Mouse (Mus musculus) megakaryocyte progenitor cell, adult 5-6 weeks (primary cell): ENCODE data around the gene Txndc11. TPM values are rescaled to one million over a fixed set of nuclear protein-coding genes. Genes with fewer than 3 reads are reported as not detected.

Source experiments
- ATAC-seq: replicated peaks from 2 replicates; pipeline ENCODE4 v1.8.0; 2016; ENCODE audit warnings: mild to moderate bottlenecking, moderate TSS enrichment, inconsistent platforms; ENCODE audit not compliant: poor library complexity
- total RNA-seq, 2 experiments: library from RNA; stranded (forward) in 1 of 2; stranded (reverse) in 1 of 2; fragments of 157-497, 149-512 nt in 1 of 2; fragments of 200-1000 nt in 1 of 2; gene quantifications; 2 replicates each; pipeline versions ENCODE4 v1.2.3 to v1.2.4; 2015 to 2017

Txndc11 gene
- total RNA-seq, 2 experiments from 2014 or later: 36.1 to 55.9 TPM

- peak; percentile 93 for ATAC-seq
Measured at GRCm38 (mm10) chr16:11066029-11066832, 68.2 kb downstream of the Txndc11 start, which contains the start of gene Litaf. Gene Litaf, minus strand, starts transcription at chr16:11066157.

DNA sequence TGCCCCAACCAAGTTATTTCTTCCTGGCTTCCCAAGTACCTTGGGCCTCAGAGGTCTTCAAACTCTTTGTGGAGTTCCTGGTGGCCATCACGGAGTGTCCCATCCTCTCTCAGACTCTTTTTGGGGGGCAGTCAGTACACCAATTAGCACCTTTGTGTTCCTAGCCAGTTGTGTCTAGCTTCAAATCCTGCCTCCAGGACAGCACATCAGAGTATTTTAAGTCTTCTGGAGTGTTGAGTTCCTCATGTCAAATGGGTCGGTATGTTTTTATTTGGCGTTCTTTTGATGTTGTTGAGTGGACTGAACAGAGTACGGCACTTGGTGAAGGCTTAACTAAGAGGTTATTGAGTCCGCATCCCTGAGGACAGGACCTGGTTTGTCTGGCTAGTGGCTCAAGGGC lies 69.0 kb downstream of the Txndc11 start:
- no peak for ATAC-seq

- no peak for ATAC-seq
Measured at GRCm38 (mm10) chr16:11064742-11065141, 69.7 kb downstream of the Txndc11 start.

DNA sequence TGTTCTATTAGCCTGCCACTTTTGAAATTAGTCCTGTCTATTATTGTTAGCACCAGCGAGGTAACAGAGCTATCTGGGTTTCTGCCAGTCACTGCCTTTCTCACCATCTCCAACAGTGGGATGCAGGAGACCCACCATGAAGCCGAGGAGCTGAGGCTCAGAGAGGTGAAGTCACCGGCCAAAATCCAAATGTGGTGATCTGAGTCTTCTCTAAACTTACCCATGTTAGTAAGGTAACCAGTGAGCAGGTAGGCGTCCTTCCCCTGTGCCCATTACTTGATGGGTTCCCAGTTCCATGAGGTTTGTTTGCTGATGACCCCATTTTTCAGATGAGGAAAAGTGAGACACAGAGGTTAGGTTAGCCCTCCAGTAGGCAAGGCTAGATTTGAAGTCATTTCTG lies 70.1 kb downstream of the Txndc11 start:
- no peak for ATAC-seq

DNA sequence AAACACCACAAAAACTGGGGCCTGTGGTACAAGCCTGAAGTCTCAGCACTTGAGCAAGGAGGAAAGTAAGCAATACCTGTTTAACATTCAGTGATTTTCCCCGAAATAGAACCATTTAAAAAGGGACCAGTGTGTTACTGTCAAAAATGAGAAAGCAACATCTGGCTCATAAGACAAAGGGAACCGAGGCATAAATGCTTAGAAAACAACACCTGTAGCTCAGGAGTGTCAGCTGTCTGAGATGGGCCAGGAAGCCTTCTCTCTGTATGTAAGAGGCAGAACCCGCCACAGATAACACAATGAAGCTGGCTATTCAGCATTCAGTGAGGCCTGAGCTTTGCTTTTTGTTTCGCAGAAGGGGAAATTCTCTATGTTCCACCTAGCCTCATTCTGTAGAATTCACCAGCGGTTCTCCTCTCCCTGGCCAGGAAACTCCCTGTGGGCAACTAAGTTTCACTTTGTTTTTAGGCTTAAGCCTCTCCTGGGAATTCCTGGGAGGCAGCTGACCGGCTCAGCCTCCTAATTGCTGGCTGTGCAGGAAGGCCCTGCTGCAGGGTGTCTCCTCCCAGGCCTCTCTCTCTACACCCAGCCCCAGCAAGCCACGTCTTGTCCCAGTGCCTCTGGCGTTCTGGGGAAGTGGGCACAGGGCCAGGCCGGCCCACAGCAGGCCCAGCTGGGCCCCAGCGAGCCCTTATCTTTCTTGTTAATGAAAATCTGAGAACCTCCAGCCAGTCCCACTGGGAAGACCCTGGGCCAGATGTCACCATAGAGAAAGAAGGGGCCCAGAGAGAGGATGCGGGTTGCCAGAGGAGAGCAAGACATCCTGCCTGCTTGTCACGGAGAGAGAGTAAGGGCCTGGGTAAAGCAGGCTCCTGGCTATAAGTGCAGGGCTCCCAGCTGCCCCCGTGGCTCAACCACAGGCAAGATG lies 71.4 kb downstream of the Txndc11 start:
- ATAC-seq: peak; percentile 42

DNA sequence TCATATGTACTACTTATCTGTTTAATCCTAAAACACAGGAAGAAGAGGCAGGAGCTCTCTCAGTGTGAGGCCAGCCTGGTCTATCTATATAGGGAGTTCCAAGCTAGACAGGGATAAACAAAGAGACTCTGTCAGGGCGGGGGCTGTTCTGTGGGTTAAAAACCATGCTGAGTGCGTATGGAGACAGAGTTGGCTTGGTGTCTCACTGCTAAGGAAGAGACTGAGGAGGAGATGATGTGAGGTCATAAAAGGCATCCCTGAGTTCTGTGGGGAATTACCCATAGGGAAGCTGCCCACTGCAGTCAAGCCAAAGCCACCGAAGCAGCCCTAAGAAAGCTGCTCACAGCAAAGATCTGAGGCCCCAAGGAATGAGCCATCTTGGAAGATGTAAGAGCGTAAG lies 73.8 kb downstream of the Txndc11 start, which contains the start of gene Snn:
Gene Snn (plus strand): TSS at position 301 of the 400 bp plus-strand sequence.
- ATAC-seq: no peak

DNA sequence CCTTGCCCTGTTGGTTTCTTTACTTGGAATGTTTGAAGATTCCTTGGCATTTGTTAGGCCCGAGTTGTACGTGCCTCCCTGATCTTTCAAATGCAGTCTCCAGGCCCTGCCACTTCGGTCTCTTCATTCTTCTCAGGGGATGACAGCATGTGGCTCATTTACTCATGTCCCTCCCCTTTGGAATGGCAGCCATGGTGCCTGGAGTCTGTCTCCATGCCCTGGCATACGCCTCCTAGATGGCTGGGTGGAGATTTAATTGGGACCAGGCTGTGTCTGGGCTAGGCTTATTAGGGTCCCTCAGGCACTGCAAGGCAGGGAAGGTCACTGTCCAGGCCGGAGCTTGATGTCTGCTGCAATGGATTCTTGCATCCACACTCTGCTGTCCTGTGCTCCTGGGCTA lies 78.5 kb downstream of the Txndc11 start:
- no peak for ATAC-seq

DNA sequence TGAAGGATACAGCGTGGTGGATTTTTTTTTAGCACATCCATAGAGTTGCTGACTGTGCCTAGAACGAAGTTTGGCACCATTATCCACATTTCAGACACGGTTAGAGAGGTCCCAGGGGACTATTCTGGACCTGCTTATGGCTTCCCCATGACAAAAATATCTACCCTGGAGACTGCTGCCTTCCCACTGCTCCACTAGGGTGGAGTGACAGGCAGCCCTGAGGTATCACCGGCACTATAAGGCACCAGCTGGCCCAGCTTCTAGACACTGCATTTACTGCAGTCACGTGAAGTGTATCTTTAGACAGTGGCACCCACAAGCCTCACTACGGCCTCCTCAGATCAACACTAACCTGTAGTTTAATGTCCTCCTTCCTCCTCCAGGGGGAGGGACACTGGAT lies 79.6 kb downstream of the Txndc11 start:
- ATAC-seq: no peak

DNA sequence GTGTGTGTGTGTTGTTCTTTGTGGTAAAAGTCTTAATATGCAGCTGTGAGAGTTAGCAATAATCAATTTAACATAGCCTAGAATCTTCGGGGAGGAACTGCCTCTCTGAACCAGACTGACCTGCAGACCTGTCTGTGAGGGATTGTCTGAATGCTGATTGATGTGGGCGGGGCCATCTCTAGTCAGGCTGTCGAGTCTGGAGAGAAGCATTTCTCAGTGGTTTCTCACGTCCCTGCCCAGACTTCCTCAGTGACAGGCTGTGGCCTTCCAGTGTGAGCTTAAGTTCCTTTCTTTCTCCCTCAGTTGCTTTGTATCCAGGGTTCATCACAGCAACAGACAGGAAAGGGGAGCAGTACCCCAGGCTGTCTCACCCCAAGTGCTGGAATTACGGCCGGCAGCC lies 80.0 kb downstream of the Txndc11 start:
- ATAC-seq: peak; percentile 54

DNA sequence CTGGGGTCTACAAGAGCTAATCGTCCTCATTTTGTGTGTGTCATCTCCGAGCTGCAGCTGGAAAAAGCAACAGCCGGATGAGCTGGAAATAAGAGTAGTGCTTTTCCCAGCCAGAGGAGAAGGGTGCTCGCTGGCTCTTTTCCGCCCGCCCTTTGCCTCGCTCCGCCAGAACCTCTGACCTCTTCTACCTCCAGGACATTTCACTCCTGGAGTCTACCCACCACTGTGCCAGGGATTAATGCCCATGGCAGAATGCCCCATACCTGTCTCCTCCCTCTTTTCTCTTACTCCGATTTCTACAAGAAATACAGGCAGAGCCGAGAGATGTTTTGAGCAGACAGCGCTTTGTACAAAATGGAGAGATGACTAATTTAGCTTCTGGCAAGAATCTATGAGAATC lies 83.3 kb downstream of the Txndc11 start:
- no peak for ATAC-seq

- no peak for ATAC-seq
Measured at GRCm38 (mm10) chr16:11050226-11050625, 84.2 kb downstream of the Txndc11 start.

- ATAC-seq: no peak
Measured at GRCm38 (mm10) chr16:11047130-11047529, 87.3 kb downstream of the Txndc11 start.

- ATAC-seq: no peak
Measured at GRCm38 (mm10) chr16:11046437-11046836, 88.0 kb downstream of the Txndc11 start.

GRCm38 (mm10) chr16:11043239-11043638 lies 91.2 kb downstream of the Txndc11 start:
- ATAC-seq: no peak

DNA sequence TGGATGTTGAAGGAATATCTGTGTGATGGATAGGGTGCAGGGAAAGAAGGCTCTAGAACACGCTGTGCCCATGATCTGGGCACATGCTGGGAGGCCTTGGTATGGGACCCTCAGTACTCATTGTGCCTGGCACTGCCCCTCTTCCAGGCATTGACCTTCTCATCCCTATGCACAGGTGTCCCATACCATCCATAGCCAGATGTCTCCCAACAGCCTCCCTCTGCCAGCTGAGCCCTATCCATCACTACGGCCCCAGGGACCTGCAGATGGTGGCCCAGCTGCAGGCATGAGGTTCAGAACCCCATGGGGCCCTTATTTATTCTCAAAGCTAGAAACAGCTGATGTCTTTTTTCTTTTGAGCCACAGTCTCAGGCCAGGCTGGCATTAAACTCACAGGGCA lies 93.8 kb downstream of the Txndc11 start:
- ATAC-seq: no peak

DNA sequence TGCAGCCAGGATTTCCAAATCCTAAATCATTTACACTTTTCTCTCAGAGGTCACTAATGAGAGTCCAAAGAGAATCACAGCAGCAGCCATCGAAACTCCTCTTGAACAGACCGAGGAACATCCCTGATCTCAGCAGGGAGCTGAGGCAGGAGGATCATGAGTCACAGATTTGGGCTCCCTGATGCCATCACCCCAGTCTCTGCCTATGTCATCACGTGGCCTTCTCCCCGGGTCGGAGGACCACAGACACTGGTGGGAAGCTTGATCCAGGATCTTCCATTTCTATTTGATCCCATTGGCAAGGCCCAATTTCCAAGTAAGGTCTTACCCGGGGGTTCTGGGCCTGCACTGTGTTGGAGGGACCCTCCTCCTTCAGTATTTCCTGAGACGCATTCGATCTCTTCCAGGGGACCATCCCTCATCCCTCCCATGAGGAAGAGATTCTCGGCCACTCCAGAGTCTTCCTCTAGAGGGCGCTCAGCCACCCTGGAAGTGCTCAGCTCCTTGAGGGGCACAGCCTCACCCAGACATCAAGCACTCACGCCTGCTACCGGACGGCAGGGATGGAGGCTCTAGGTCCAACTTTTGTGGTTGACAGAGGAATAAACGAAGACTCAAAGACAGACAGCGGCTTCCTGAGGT lies 98.5 kb downstream of the Txndc11 start:
- ATAC-seq: peak; percentile 93

GRCm38 (mm10) chr16:11035273-11035672 lies 99.2 kb downstream of the Txndc11 start:
- no peak for ATAC-seq

- ATAC-seq: peak; percentile 93
Measured at GRCm38 (mm10) chr16:11034193-11034803, 100.2 kb downstream of the Txndc11 start.

GRCm38 (mm10) chr16:11031320-11031719 lies 103.1 kb downstream of the Txndc11 start:
- no peak for ATAC-seq

- peak; percentile 53 for ATAC-seq
Measured at GRCm38 (mm10) chr16:11030844-11031243, 103.6 kb downstream of the Txndc11 start.

GRCm38 (mm10) chr16:11028206-11028605 lies 106.2 kb downstream of the Txndc11 start:
- no peak for ATAC-seq
